Mouse (Mus musculus) embryonic fibroblast, embryonic 13.5 days (primary cell): ENCODE results near the gene Thada.

Experiments used
- CTCF ChIP-seq: IDR thresholded peaks from 2 replicates; pipeline ENCODE4 v1.5.1; 2011; ENCODE audit warnings: mild to moderate bottlenecking, control low read depth, low read length, moderate library complexity, borderline replicate concordance; ENCODE audit not compliant: insufficient read depth
- POLR2A ChIP-seq: IDR thresholded peaks from 2 replicates; pipeline ENCODE4 v1.6.1; 2011; ENCODE audit warnings: low read depth, mild to moderate bottlenecking, control low read depth, low read length, moderate library complexity

DNA sequence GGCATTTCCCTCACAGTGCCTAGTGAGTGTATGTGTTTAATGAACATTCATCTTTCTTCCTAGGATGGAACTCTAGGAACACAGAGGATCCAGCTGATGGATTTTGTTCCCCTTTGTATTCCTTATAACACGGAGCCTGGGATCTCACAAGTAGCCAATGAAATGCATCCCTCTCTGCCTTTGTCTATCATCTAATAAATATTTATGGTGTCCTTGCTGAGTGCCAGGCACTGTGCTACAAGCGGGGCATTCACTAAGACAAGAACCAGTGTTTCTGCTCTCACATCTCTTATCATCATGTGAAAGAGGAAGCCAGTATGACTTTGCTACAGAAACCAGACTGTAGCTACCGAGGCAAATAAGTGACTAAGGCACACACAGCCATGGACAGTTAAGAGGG is 42.7 kb upstream of the Thada start:
- no peak for TF ChIP-seq POLR2A
- TF ChIP-seq CTCF = no peak
